Mouse (Mus musculus): ENCODE measurements around the gene Gm21411.
"Not testable (repeated sequence)": the region's sequence is repeated elsewhere in the genome, so short reads cannot be mapped to it uniquely, and the experiment has no call there.

Gm21411 gene

DNA sequence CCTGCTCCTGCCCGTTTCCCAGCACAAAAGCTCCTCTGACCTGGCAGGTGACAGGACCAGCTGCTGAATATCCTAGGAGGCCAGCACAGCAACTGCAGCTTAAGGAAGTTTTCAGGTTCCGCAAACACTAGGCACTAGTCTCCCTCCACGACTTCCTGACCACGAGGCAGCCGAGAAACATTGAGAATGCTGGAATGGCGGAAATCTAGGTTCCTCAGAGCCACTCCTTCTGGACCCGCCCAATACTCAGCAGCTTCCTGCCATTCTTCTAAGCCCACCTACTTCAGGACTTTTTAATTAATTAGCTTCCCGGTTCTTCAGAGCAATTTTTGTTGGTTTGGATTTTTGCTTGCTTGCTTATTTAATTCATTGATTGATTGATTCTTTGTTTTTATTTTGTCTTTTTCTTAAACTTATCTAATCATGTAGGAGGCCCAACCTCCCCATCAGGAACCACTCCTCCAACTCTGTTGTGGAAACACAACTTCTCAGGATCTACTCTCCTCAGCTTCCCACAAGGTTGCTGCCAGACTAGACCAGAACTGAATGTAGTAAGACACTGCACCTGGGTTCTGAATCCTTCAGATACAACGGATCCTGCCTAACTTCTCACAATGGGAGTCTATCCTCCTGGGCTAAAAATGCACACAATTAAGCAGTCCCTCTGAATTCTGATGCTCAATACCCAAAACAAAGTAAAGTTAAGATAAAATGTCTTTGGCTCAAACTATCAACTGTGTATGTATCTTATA is at the start of gene Gm21411:
TSS of gene Gm21411 (minus strand) at position 205 of the 752 bp plus-strand sequence.
- CTCF ChIA-PET: not testable (repeated sequence)

DNA sequence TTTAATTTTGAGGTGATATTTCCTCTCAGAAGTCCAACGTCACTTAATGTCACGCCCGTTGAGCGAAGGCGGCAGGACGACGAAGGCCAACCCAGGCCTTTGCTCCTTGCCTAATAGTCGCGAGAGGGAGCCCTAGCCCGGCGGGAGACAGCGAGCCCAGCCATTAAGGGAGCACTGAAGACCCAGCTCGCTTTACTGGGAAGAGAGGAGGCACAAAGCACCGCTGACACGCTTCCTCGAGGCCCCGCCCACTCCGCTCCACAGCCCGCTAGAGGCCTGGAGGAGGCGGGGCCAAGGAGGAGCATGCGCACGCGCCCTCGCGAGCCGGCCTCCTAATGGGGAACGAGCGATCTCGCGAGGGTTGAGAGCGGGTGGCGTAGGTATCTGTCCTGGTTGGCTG is 32.3 kb upstream of the Gm21411 start:
- CTCF ChIA-PET: not testable (repeated sequence)

DNA sequence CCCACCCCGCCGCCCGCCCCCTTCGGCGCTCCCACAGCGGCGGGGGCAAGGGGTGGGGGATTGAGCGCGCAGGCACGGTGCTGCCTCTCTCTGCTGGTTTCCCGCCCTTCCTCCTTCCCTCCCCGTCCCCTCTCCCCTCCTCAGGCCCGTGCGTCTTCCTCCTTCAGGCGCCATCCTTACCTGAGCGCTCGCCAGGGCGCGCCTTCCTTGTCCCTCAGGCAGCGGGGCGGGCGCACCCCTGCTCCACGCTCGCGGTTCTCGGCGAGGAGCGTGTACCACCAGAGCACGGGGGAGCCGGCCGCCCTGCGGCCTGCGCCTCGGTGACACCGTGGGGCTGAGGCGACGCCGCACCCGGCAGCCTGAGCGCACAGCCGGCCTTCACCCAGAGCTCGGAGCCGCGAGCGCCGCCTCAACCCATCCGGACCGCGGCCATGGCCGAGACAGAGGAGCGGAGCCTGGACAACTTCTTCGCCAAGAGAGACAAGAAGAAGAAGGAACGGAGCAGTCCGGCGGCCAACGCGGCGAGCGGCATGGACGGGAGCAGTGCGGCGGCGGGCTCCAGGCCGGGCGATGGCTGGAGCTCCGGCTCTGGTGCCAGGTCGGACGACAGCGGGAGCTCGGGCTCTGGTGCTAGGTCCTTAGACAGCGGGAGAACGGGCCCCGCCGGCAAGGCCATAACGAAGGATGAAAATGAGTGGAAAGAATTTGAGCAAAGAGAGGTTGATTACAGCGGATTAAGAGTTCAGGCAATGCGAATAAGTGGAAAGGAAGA is 23.1 kb upstream of the Gm21411 start:
- CTCF ChIA-PET: no interaction called here

DNA sequence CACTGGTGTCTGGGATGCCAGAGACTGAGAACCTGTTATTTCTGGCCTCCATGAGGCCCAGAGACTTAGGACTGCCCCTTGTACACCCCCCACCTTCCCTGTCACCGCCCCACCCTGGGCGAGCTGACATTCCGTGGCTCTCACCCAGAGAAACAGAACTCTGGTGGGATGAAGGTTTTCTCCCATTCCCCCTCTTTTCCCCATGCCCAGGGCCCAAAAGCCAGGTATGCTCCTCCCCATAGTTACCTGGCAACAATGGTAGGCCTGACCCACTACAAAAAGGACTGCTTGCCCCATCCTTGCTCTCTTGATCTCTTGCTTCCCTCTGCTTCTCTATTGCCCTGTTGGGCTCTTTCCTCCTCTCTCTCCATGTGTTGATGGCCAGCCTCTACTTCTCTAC is 5.8 kb upstream of the Gm21411 start:
- CTCF ChIA-PET: no interaction called here

DNA sequence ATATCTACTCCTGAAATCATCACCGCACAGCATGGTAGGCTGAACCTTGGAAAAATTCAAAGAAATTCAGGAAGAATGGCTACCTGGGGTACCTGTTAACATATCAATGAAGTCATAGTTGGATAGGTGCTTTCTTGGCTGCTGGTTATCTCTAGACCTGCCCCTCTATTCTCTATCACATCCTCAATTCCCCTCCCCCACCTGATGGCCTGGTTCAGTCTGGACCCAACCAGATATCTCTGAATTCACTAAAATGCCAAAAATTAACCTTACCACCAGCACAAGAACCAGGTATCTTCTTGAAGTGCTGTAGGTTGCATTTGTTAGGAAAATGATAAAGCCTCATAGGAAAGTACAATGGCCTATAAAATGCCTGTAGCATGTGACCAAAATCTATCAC is 1.3 kb downstream of the Gm21411 start:
- CTCF ChIA-PET: not testable (repeated sequence)

DNA sequence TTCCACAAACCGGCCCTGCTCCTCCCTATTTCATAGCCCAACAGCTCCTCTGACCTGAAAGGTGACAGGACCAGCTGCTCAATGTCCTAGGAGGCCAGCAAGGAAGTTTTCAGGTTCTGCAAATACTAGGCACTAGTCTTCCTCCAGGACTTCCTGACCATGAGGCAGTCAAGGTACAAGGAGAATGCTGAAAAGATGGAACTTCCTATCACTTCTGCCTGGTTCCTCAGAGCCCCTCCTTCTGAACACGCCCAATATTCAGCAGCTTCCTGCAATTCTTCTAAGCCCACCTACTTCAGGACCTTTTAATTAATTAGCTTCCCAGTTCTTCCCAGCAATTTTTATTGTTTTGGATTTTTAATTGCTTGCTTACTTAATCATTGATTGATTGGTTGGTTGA is 4.6 kb downstream of the Gm21411 start:
- CTCF ChIA-PET: not testable (repeated sequence)

DNA sequence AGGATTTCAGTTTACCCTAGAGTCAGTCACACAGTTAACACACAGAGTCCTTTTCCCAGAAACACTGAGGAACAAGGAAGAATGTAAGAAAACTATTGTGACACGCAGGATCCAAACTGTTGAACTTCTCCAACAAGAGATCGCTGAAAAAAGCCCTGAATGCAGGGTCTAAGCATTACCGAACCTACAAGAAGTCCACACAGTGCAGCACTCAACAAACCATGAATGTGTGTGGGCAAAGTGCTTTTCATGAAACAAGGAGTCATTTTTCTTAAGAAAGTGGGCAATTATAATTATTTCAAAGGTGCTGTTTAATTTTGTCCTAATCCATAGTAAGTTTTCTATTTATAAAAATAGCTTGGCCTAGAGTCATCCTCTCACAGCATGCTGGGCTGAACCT is 6.3 kb downstream of the Gm21411 start:
- CTCF ChIA-PET: not testable (repeated sequence)
